Mouse (Mus musculus) right cerebral cortex, postnatal 25 days (tissue): ENCODE results near the gene Gm20388.

Experiments used
- DNase-seq: peaks from one replicate; pipeline ENCODE4 v3.0.0; 2022

The Gm20388 gene

GRCm38 (mm10) chr8:120539775-120540625 lies 629.4 kb downstream of the Gm20388 start:
- DNase-seq = no peak

- no peak for DNase-seq
Observed at GRCm38 (mm10) chr8:120542995-120543394, 632.4 kb downstream of the Gm20388 start.

GRCm38 (mm10) chr8:120543416-120544055 lies 632.9 kb downstream of the Gm20388 start:
- DNase-seq = no peak

- no peak for DNase-seq
Observed at GRCm38 (mm10) chr8:120544155-120544554, 633.5 kb downstream of the Gm20388 start.

- DNase-seq = no peak
Observed at GRCm38 (mm10) chr8:120547562-120547961, 636.9 kb downstream of the Gm20388 start.

GRCm38 (mm10) chr8:120548313-120548761 lies 637.7 kb downstream of the Gm20388 start:
- peak; percentile 57 for DNase-seq

- DNase-seq = peak; percentile 40
Observed at GRCm38 (mm10) chr8:120549321-120549921, 638.8 kb downstream of the Gm20388 start.

- DNase-seq = no peak
Observed at GRCm38 (mm10) chr8:120549922-120550321, 639.3 kb downstream of the Gm20388 start.

- no peak for DNase-seq
Observed at GRCm38 (mm10) chr8:120550430-120550829, 639.8 kb downstream of the Gm20388 start.

GRCm38 (mm10) chr8:120550937-120551676 lies 640.5 kb downstream of the Gm20388 start:
- no peak for DNase-seq

- DNase-seq = no peak
Observed at GRCm38 (mm10) chr8:120551677-120551980, 641.0 kb downstream of the Gm20388 start.

- no peak for DNase-seq
Observed at GRCm38 (mm10) chr8:120552509-120552908, 641.9 kb downstream of the Gm20388 start.

- no peak for DNase-seq
Observed at GRCm38 (mm10) chr8:120553441-120554123, 642.9 kb downstream of the Gm20388 start.

GRCm38 (mm10) chr8:120554466-120555039 lies 643.9 kb downstream of the Gm20388 start:
- no peak for DNase-seq

GRCm38 (mm10) chr8:120556198-120556892 lies 645.7 kb downstream of the Gm20388 start:
- no peak for DNase-seq

- peak; percentile 75 for DNase-seq
Observed at GRCm38 (mm10) chr8:120557170-120557965, 646.7 kb downstream of the Gm20388 start.

GRCm38 (mm10) chr8:120558162-120558561 lies 647.5 kb downstream of the Gm20388 start:
- DNase-seq = no peak

GRCm38 (mm10) chr8:120559654-120560053 lies 649.0 kb downstream of the Gm20388 start:
- DNase-seq = no peak

GRCm38 (mm10) chr8:120560535-120560934 lies 649.9 kb downstream of the Gm20388 start:
- no peak for DNase-seq
